Mouse (Mus musculus) intestine, embryonic 15.5 days (tissue): ENCODE measurements around the gene Acsbg1. TPM values are rescaled to one million over a fixed set of nuclear protein-coding genes. Genes with fewer than 3 reads are reported as not detected.
A peak's percentile ranks its signal among the peaks of the same experiment; 100 is the strongest.
"Not testable (repeated sequence)": the region's sequence is repeated elsewhere in the genome, so short reads cannot be mapped to it uniquely, and the experiment has no call there.

Experiments used
- ATAC-seq: fragments of 200-750 bp; cut with Nextera tagmentation; 2 replicates; pipeline ENCODE4 v1.8.0; 2017; ENCODE audit warnings: moderate TSS enrichment, moderate library complexity
- H3K27ac ChIP-seq: fragments of 300-500 bp; sonication (generic); 2 replicates; pipeline ENCODE4 v1.5.1; 2015; ENCODE audit warnings: mild to moderate bottlenecking, inconsistent platforms
- H3K27me3 ChIP-seq: fragments of 300-500 bp; sonication (generic); replicated peaks from 2 replicates; pipeline ENCODE4 v1.6.1; 2015; ENCODE audit warnings: inconsistent platforms
- H3K36me3 ChIP-seq: fragments of 300-500 bp; sonication (generic); 2 replicates; pipeline ENCODE4 v1.6.1; 2015; ENCODE audit warnings: inconsistent platforms
- H3K4me1 ChIP-seq: fragments of 300-500 bp; sonication (generic); replicated peaks from 2 replicates; pipeline ENCODE4 v1.6.1; 2015; ENCODE audit warnings: inconsistent platforms
- H3K4me2 ChIP-seq: fragments of 300-500 bp; sonication (generic); replicated peaks from 2 replicates; pipeline ENCODE4 v1.6.1; 2015; ENCODE audit warnings: mild to moderate bottlenecking, inconsistent platforms
- H3K4me3 ChIP-seq: fragments of 300-500 bp; sonication (generic); replicated peaks from 2 replicates; pipeline ENCODE4 v1.5.1; 2015; ENCODE audit warnings: inconsistent platforms
- H3K9ac ChIP-seq: fragments of 300-500 bp; sonication (generic); 2 replicates; pipeline ENCODE4 v1.6.1; 2015; ENCODE audit warnings: inconsistent platforms
- H3K9me3 ChIP-seq: fragments of 300-500 bp; sonication (generic); 2 replicates; pipeline ENCODE4 v1.6.1; 2016; ENCODE audit warnings: inconsistent platforms
- WGBS: fragments of 180-500 bp; shearing (Covaris S2); methylation state at CpG from one replicate; pipeline ENCODE4 v1.1.7; 2015; 5-methylcytosine and 5-hydroxymethylcytosine counted together
- polyA plus RNA-seq: library from polyadenylated mRNA; unstranded; fragments of >200 nt; fragmentation: Nextera tagmentation; extraction: Ambion mirVana; gene quantifications from 2 replicates; pipeline ENCODE4 v1.2.1, GENCODE M21; 2015

Gene Acsbg1
- polyA plus RNA-seq, 1 experiment from 2014 or later: 0.16 TPM

- H3K9ac ChIP-seq: not testable (repeated sequence)
- WGBS: 6% methylated on average over 31 of the region's 31 CpGs
- ATAC-seq: peak; percentile 51; the same call in 1 of the 2 replicates
Observed at GRCm38 (mm10) chr9:54691241-54691805, 29.7 kb upstream of the Acsbg1 start.

GRCm38 (mm10) chr9:54690697-54691096 is 29.0 kb upstream of the Acsbg1 start:
- not testable (repeated sequence) for ATAC-seq
- 78% methylated on average over 2 of the region's 2 CpGs for WGBS

More at GRCm38 (mm10) chr9:54691241-54691805, 29.7 kb upstream of the Acsbg1 start:
- Histone ChIP-seq H3K4me2 (peak overlapping the region; percentile 63), H3K4me3 (peak overlapping the region; percentile 24)
- H3K9me3 ChIP-seq, H3K4me1 ChIP-seq, H3K27me3 ChIP-seq, H3K27ac ChIP-seq, H3K36me3 ChIP-seq: not testable (repeated sequence)

GRCm38 (mm10) chr9:54689446-54689845 is 27.8 kb upstream of the Acsbg1 start:
- no peaks in the 10 kb centered on the region for H3K36me3 ChIP-seq
- H3K9ac ChIP-seq: no peak overlapping the region
- H3K4me1 ChIP-seq: no peaks in the 10 kb centered on the region
- no peak overlapping the region for H3K4me2 ChIP-seq
- peaks cover 8% of the 10 kb centered on the region for H3K27me3 ChIP-seq
- ATAC-seq: no peak
- no peak overlapping the region for H3K4me3 ChIP-seq
- H3K27ac ChIP-seq: no peak overlapping the region
- WGBS: 67% methylated on average over 8 of the region's 8 CpGs
- no peaks in the 10 kb centered on the region for H3K9me3 ChIP-seq

More at GRCm38 (mm10) chr9:54690697-54691096, 29.0 kb upstream of the Acsbg1 start:
- H3K9me3 ChIP-seq, H3K9ac ChIP-seq, H3K27ac ChIP-seq, H3K27me3 ChIP-seq, H3K4me2 ChIP-seq, H3K36me3 ChIP-seq, H3K4me1 ChIP-seq, H3K4me3 ChIP-seq: not testable (repeated sequence)

- no peak for ATAC-seq
- no peaks in the 10 kb centered on the region for H3K9me3 ChIP-seq
- peaks cover 8% of the 10 kb centered on the region for H3K27me3 ChIP-seq
- H3K4me2 ChIP-seq: no peak overlapping the region
- H3K9ac ChIP-seq: no peak overlapping the region
- WGBS: 63% methylated on average over 14 of the region's 14 CpGs
- no peak overlapping the region for H3K27ac ChIP-seq
- no peaks in the 10 kb centered on the region for H3K4me1 ChIP-seq
- no peak overlapping the region for H3K4me3 ChIP-seq
- H3K36me3 ChIP-seq: no peaks in the 10 kb centered on the region
Observed at GRCm38 (mm10) chr9:54687246-54688236, 25.9 kb upstream of the Acsbg1 start.

GRCm38 (mm10) chr9:54683814-54684605 is 22.3 kb upstream of the Acsbg1 start:
- Histone ChIP-seq H3K9ac (no peak overlapping the region), H3K4me2 (no peak overlapping the region), H3K36me3 (no peaks in the 10 kb centered on the region), H3K4me3 (no peak overlapping the region), H3K27me3 (no peaks in the 10 kb centered on the region), H3K27ac (no peak overlapping the region), H3K4me1 (no peaks in the 10 kb centered on the region), H3K9me3 (no peaks in the 10 kb centered on the region)
- WGBS: 73% methylated on average over 7 of the region's 7 CpGs
- no peak for ATAC-seq

GRCm38 (mm10) chr9:54682846-54683245 is 21.2 kb upstream of the Acsbg1 start:
- Histone ChIP-seq H3K27me3 (no peaks in the 10 kb centered on the region), H3K27ac (no peak overlapping the region), H3K4me2 (no peak overlapping the region), H3K9me3 (no peaks in the 10 kb centered on the region), H3K4me1 (no peaks in the 10 kb centered on the region), H3K9ac (no peak overlapping the region), H3K36me3 (no peaks in the 10 kb centered on the region), H3K4me3 (no peak overlapping the region)
- no peak for ATAC-seq
- WGBS: 63% methylated on average over 4 of the region's 4 CpGs

GRCm38 (mm10) chr9:54676531-54676986 is 14.9 kb upstream of the Acsbg1 start:
- H3K4me2 ChIP-seq: peak overlapping the region; percentile 77
- H3K4me3 ChIP-seq: peak overlapping the region; percentile 28
- H3K4me1 ChIP-seq: 0 out of 2 replicates have a peak, but pooled peaks cover 2% of the 10 kb centered on the region
- H3K27ac ChIP-seq: no peak overlapping the region
- H3K36me3 ChIP-seq: no peaks in the 10 kb centered on the region
- 2% methylated on average over 14 of the region's 14 CpGs for WGBS
- peak; percentile 80 for ATAC-seq
- peak overlapping the region; percentile 33; the same call in 1 of the 2 replicates for H3K9ac ChIP-seq
- H3K9me3 ChIP-seq: no peaks in the 10 kb centered on the region
- H3K27me3 ChIP-seq: no peaks in the 10 kb centered on the region

GRCm38 (mm10) chr9:54673887-54674286 is 12.2 kb upstream of the Acsbg1 start:
- no peaks in the 10 kb centered on the region for H3K27me3 ChIP-seq
- 0 out of 2 replicates have a peak, but pooled peaks cover 2% of the 10 kb centered on the region for H3K4me1 ChIP-seq
- no peak overlapping the region for H3K27ac ChIP-seq
- ATAC-seq: no peak
- no peaks in the 10 kb centered on the region for H3K36me3 ChIP-seq
- 86% methylated on average over 13 of the region's 13 CpGs for WGBS
- H3K4me2 ChIP-seq: no peak overlapping the region
- H3K9ac ChIP-seq: no peak overlapping the region
- no peak overlapping the region for H3K4me3 ChIP-seq
- no peaks in the 10 kb centered on the region for H3K9me3 ChIP-seq

GRCm38 (mm10) chr9:54671962-54672361 is 10.3 kb upstream of the Acsbg1 start:
- 83% methylated on average over 3 of the region's 3 CpGs for WGBS
- Histone ChIP-seq H3K4me2 (no peak overlapping the region), H3K4me3 (no peak overlapping the region), H3K4me1 (0 out of 2 replicates have a peak, but pooled peaks cover 2% of the 10 kb centered on the region), H3K27me3 (no peaks in the 10 kb centered on the region), H3K9ac (no peak overlapping the region), H3K36me3 (no peaks in the 10 kb centered on the region), H3K27ac (no peak overlapping the region), H3K9me3 (no peaks in the 10 kb centered on the region)
- ATAC-seq: no peak

- no peaks in the 10 kb centered on the region for H3K4me1 ChIP-seq
- H3K9ac ChIP-seq: no peak overlapping the region
- ATAC-seq: no peak
- H3K27me3 ChIP-seq: no peaks in the 10 kb centered on the region
- no peak overlapping the region for H3K4me3 ChIP-seq
- H3K36me3 ChIP-seq: no peaks in the 10 kb centered on the region
- H3K4me2 ChIP-seq: no peak overlapping the region
- 70% methylated on average over 4 of the region's 4 CpGs for WGBS
- no peak overlapping the region for H3K27ac ChIP-seq
- H3K9me3 ChIP-seq: no peaks in the 10 kb centered on the region
Observed at GRCm38 (mm10) chr9:54668455-54668854, 6.8 kb upstream of the Acsbg1 start.

GRCm38 (mm10) chr9:54666116-54666515 is 4.4 kb upstream of the Acsbg1 start:
- no peak for ATAC-seq
- Histone ChIP-seq H3K9ac (no peak overlapping the region), H3K4me3 (no peak overlapping the region), H3K4me1 (peaks cover 3% of the 10 kb centered on the region; the same call in 1 of the 2 replicates), H3K9me3 (no peaks in the 10 kb centered on the region), H3K4me2 (no peak overlapping the region), H3K27ac (no peak overlapping the region), H3K36me3 (no peaks in the 10 kb centered on the region), H3K27me3 (no peaks in the 10 kb centered on the region)
- 92% methylated on average over 3 of the region's 3 CpGs for WGBS

- Histone ChIP-seq H3K4me1 (peaks cover 3% of the 10 kb centered on the region; the same call in 1 of the 2 replicates), H3K4me2 (no peak overlapping the region), H3K4me3 (no peak overlapping the region), H3K27me3 (no peaks in the 10 kb centered on the region), H3K27ac (no peak overlapping the region), H3K9me3 (no peaks in the 10 kb centered on the region), H3K36me3 (no peaks in the 10 kb centered on the region), H3K9ac (no peak overlapping the region)
- WGBS: 84% methylated on average over 9 of the region's 9 CpGs
- no peak for ATAC-seq
Observed at GRCm38 (mm10) chr9:54664358-54664757, 2.7 kb upstream of the Acsbg1 start.
